Mouse (Mus musculus) hindbrain, embryonic 14.5 days (tissue): ENCODE results near the gene Actn2. TPM values are rescaled to one million over a fixed set of nuclear protein-coding genes. Genes with fewer than 3 reads are reported as not detected.

ENCODE experiments used
- polyA plus RNA-seq: library from polyadenylated mRNA; unstranded; fragments of >200 nt; fragmentation: Nextera tagmentation; extraction: Ambion mirVana; gene quantifications from 2 replicates; pipeline ENCODE4 v1.2.1, GENCODE M21; 2014

Gene Actn2
- polyA plus RNA-seq, 1 experiment from 2014 or later: 3.2 TPM

Other genes starting within 250 kb of the Actn2 start
- 6.9 and 8.4 TPM in 2 replicates for gene Ryr2, start 233.8 kb downstream of the Actn2 start, polyA plus RNA-seq
- 5.0 and 5.6 TPM in 2 replicates for gene Mtr, start 82.6 kb downstream of the Actn2 start, polyA plus RNA-seq
- gene Heatr1, start 54.3 kb upstream of the Actn2 start, polyA plus RNA-seq: 17.1 and 19.4 TPM in 2 replicates
- 24.4 and 26.3 TPM in 2 replicates for gene Lgals8, start 124.2 kb upstream of the Actn2 start, polyA plus RNA-seq
- gene Edaradd, start 179.7 kb upstream of the Actn2 start, polyA plus RNA-seq: 1.8 and 2.0 TPM in 2 replicates
- 19.3 and 21.6 TPM in 2 replicates for gene Ero1lb, start 225.1 kb upstream of the Actn2 start, polyA plus RNA-seq